Mouse (Mus musculus) testis, postnatal 14 days (tissue): Measurements from ENCODE around the gene Taldo1.
"Not testable (repeated sequence)": the region's sequence is repeated elsewhere in the genome, so short reads cannot be mapped to it uniquely, and the experiment has no call there.

Source experiments
- DNase-seq: peaks from one replicate; pipeline ENCODE4 v3.0.0; 2021; ENCODE audit warnings: low spot score

Gene Taldo1

DNA sequence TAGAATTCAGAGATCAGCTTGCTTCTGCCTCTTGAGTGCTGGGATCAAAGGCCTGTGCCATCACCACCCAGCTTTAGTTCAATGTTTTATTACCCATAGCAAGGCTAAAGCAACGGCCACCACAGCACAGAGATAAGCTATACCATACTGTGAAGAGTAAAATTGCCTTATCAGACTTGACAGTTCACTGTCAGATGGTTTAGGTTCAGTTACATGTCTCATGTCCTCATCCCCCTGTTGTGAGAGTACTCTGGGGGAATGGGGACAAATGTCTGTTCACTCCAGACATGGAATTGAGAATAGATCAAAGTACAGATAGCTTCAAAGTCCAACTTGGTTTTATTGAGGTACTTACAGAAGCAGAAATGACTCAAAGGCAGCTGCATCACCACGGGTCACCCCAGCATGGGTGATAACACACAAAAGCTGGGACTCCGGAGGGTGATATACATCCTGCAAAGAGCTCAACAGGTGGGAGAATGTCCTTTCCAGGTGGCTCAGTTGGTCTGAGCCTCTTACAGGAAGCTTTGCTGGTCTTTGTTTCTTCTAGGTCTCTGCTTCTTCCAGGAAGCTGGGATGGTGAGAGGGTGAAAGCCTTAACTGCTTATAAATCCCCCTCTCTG lies 3.4 kb upstream of the Taldo1 start:
- no peak for DNase-seq

- DNase-seq = no peak
Observed at GRCm38 (mm10) chr7:141390326-141391259, 1.4 kb upstream of the Taldo1 start.

DNA sequence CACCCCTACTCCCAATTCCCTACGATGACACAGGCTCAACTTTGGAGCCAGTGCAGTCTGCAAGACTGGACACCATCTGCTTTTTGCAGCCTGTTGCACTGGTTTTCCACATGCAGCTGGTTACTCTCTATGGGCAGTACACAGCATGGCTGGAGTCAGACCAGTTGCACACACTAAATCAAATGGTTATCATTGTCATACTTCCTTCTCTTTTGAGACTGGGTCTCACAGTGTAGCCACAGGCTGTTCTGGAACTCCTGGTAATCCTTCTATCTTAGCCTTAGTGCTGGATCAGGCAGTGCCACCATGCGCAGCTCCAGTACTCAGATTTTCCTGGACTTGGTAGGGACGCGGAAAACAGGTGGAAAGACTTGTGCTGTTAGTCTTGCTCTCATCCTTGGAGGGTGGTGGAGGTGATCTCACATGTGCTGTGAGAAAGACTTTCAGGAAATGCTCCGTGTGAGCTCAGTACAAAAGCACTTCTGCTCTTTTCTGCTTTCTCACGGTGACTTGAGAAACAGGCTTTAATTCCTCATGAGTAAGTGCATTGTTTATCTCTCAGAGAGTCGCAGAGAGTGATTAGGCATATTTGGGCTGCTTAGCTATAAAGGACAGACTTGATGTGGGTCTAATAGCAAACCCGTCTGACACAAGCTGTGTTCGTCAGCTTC lies 688 bp downstream of the Taldo1 start:
- DNase-seq = no peak

DNA sequence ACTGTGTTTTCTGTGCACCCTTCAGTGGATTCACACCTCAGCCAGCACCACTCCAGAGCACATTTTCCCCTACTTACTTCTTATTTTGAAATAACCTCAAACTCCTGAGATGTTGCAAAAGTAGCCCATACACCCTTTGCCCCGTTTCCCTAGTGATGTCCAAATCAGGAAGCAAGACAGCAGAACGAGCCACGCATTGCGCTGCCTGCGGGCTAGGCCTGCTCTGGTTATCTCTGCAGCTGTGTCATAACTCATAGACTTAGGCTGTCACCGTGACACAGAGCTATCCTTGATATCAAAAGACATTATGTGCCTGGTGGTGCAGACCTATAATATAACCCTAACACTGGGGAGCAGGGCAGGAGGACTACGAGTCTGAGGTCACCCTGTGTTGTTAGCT lies 2.2 kb downstream of the Taldo1 start:
- DNase-seq = no peak

- DNase-seq = peak; percentile 72
Observed at GRCm38 (mm10) chr7:141394771-141395170, 2.8 kb downstream of the Taldo1 start.

DNA sequence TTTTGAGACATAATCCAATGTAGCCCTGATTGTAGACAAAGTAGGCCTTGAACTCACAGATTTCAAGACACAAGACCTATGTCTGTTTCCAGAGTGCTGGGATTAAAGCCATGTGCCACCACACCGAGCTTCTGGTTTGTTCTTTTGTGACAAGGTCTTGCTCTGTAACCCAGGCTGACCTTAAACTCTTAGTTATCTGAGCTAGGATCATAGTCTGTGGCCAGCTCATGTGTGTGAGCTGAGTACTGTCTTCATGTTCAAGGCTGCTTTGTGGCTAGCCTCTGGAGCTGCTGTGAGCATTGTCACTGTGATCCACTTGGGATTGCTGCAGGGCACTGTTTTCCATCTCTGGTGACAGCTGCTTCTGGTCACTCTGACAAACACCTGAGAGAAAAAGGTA lies 3.3 kb downstream of the Taldo1 start:
- no peak for DNase-seq

DNA sequence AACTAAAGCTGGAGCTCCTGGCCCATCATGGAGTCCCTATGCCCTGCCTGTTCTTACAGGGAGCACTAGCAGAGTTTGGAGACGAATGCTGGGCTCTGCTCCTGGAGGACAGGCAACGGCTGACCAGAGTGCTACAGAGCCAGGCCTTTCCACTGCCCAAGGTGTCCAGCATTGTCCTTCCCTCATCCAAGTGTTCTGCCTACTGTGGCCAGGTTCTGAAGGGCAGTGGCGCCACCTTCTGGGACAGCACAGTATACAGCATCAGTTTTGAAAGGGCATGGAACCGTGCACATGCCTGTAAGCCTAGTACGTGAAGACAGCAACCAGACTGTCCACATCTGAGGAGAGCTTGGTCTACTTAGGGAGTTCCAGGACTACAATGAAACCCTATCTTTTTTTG lies 11.3 kb downstream of the Taldo1 start:
- peak; percentile 52 for DNase-seq

- no peak for DNase-seq
Observed at GRCm38 (mm10) chr7:141405466-141405865, 13.5 kb downstream of the Taldo1 start.

- not testable (repeated sequence) for DNase-seq
Observed at GRCm38 (mm10) chr7:141407670-141408069, 15.7 kb downstream of the Taldo1 start.

GRCm38 (mm10) chr7:141408833-141409232 lies 16.8 kb downstream of the Taldo1 start:
- DNase-seq = peak; percentile 65

GRCm38 (mm10) chr7:141410631-141411030 lies 18.6 kb downstream of the Taldo1 start:
- no peak for DNase-seq

DNA sequence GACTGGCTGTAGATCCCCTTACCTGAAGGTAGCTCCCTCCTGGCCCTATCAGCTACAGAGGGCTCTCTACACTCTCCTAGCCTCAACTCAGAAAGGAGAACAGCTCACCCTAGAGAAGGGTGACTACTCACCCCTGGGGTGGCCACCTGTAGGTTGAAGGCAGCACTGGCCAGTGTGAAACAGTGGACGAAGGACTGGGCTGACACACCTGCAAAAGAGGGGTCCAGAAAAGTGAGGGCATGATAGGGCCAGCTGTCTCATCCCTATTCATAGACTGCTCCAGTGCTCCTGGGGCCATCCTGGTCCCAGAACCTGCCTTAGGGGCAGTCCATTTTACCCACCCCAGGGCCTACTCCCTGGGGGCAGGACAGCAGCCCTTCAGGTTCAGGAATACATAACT lies 19.7 kb downstream of the Taldo1 start:
- DNase-seq = no peak

GRCm38 (mm10) chr7:141413331-141413730 lies 21.3 kb downstream of the Taldo1 start:
- DNase-seq = no peak

- peak; percentile 100 for DNase-seq
Observed at GRCm38 (mm10) chr7:141413809-141414584, 22.0 kb downstream of the Taldo1 start, which contains the start of gene Gatd1. Gene Gatd1, minus strand, starts transcription at chr7:141414136.

- DNase-seq = no peak
Observed at GRCm38 (mm10) chr7:141416144-141416841, 24.3 kb downstream of the Taldo1 start.

DNA sequence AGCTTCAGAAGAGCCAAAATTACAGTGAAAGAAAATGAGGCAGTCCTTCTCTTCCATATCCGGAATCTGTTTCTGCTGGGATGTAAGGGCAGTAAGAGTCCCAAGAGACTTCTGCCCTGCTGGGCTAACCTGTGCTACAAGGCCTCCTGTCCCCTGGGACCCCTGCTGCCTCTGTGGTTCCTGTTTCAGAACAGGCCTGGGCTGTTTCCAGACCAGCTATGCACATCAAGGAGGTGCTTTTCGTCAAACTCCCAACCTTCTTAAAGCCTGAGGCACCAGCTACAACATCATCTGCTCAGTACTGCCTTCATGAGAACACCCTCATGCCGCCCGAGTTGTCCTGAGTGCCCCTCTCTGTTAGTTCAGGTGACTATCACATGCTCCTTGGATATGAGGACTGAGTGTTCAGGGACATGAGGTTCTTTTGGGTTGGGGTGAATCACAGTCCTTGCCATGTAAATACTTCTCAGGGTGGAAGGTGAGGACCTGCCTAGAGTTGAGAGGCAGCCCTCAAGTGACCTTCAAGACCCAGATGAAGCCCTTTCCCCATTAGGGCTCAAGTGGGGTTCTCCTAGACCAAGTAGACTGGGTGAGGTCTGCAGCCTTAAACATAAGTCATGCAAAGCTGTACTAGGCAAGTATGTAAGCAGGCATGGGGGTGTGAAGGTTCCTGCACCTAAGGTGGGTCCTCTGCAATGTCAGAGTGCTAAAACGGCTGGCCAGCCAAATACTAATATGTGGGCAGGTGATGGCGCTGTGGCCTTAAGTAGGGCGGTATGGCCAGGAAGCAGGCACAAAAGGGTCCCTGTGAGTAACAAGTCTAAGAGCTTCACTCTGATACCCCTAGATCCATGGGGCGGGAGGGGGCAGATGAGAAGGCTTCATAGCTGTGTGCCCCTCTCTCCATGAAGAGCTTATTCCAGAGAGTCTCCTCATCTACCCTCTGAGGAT lies 26.0 kb downstream of the Taldo1 start:
- DNase-seq = no peak

- no peak for DNase-seq
Observed at GRCm38 (mm10) chr7:141418970-141419369, 27.0 kb downstream of the Taldo1 start.

DNA sequence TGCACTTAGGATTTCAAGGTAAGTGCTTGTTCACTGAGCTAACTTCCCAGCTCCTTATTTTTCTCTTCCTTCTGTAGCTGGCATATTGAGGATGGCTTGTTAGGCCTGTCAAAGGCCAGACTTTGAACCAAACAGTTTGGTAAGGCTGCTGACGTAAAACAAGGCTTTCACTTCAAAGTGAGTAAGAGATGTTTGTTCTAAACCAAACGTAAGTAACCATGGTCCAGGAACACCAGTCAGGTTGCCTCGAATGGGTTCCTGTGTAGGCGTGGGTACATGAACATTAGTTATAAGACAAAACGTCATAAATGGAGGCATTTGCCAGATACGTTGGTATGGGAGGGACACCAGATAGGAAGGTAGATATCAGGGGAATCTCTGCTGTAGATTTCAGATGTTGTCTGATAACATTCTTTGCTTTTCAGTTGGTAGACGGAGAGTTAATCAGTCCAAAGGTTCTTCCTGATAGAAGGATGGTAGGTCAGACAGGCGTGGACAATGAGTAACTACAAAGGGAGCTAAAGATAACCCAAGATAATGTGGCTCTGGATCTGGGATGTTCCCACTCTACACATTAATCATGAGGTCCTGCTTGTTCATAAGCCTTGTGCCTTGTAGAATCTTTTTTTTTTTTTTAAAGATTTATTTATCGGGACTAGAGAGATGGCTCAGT lies 28.2 kb downstream of the Taldo1 start:
- DNase-seq = no peak

- DNase-seq = no peak
Observed at GRCm38 (mm10) chr7:141423811-141424210, 31.8 kb downstream of the Taldo1 start.
